ENCODE assay signal across 8 mouse cellular contexts in the genomic region with DNA sequence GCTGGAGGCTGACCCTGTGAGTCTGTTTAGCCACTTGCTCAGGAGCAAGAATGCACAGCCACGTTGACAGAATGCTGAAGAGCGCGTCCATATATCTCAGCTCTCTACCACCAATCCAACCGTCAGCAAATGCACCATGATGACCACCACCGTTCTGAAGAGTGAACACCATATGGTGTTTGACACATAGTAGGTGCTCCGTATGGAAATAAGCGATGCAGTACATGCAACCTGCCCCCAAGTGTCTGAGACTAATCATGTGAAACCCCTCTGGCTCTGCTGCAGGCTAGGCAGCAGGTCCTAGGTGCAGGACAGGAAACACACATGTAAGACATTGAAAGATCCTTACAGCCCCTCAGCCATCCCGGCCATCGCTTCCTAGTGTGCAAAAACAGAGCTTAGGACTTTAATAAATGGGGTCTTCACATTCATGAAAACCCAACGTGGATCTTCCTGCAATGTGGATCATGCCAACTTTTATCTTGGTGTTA. TPM values are rescaled to one million over a fixed set of nuclear protein-coding genes. Genes with fewer than 3 reads are reported as not detected.
DNase-seq lines count a peak whose midpoint lies in the region; ATAC-seq and TF ChIP-seq lines count a peak whose summit lies in the region.

No protein-coding gene starts in this region.

- peaks cover 6% of the 10 kb centered on the region for H3K36me3 ChIP-seq in hindbrain, embryonic 10.5 days
- H3K36me3 ChIP-seq in hindbrain, embryonic 11.5 days (ENCODE audit: control insufficient read depth, insufficient read depth, low read length): no peaks in the 10 kb centered on the region
- H3K36me3 ChIP-seq in hindbrain, embryonic 13.5 days: no peaks in the 10 kb centered on the region; the same call in 1 of the 2 replicates
- no peaks in the 10 kb centered on the region for H3K36me3 ChIP-seq in midbrain, embryonic 13.5 days
- H3K36me3 ChIP-seq in thymus, adult 2 months (ENCODE audit: control insufficient read depth, insufficient read depth, low read length): no peaks in the 10 kb centered on the region

- no peak for DNase-seq in hindbrain, embryonic 10.5 days (ENCODE audit: low spot score)
- no peak for DNase-seq in hindbrain, embryonic 11.5 days (ENCODE audit: low spot score)
- DNase-seq in frontal cortex, postnatal 10 days (ENCODE audit: low spot score in 2 of 2): no peak
- no peak for DNase-seq in urinary bladder, adult 2 months (ENCODE audit: low spot score)
- no peak for DNase-seq in thymus, adult 2 months

- peaks cover 18% of the 10 kb centered on the region for H3K27me3 ChIP-seq in hindbrain, embryonic 10.5 days (ENCODE audit: insufficient read depth, poor library complexity, severe bottlenecking)
- H3K27me3 ChIP-seq in hindbrain, embryonic 11.5 days (ENCODE audit: control insufficient read depth, insufficient read depth, low read length): no peaks in the 10 kb centered on the region; the same call in 1 of the 2 replicates
- peaks cover 7% of the 10 kb centered on the region for H3K27me3 ChIP-seq in hindbrain, embryonic 13.5 days
- peaks cover 18% of the 10 kb centered on the region for H3K27me3 ChIP-seq in midbrain, embryonic 13.5 days
- peaks cover 8% of the 10 kb centered on the region; the same call in 1 of the 2 replicates for H3K27me3 ChIP-seq in thymus, adult 2 months (ENCODE audit: control insufficient read depth, insufficient read depth, low read length)

- TF ChIP-seq CTCF in thymus, adult 2 months (IDR thresholded peaks at IDR 0.05; ENCODE audit: borderline replicate concordance, control insufficient read depth, extremely low read depth, insufficient read depth, low read length, poor library complexity): no peak

- WGBS in hindbrain, embryonic 10.5 days: 76% methylated on average over 10 of the region's 10 CpGs
- WGBS in hindbrain, embryonic 11.5 days: 75% methylated on average over 10 of the region's 10 CpGs
- WGBS in hindbrain, embryonic 13.5 days: 74% methylated on average over 10 of the region's 10 CpGs
- WGBS in midbrain, embryonic 13.5 days: 77% methylated on average over 10 of the region's 10 CpGs
- 60% methylated on average over 10 of the region's 10 CpGs for WGBS in thymus, adult 2 months

- peak overlapping the region; percentile 14 for H3K27ac ChIP-seq in hindbrain, embryonic 10.5 days
- no peak overlapping the region for H3K27ac ChIP-seq in hindbrain, embryonic 11.5 days (ENCODE audit: low read depth, low read length)
- H3K27ac ChIP-seq in brown adipose tissue, adult 24 weeks (replicated peaks; ENCODE audit: low read depth, low read length): peak overlapping the region; percentile 94
- no peak overlapping the region for H3K27ac ChIP-seq in hindbrain, embryonic 13.5 days
- H3K27ac ChIP-seq in midbrain, embryonic 13.5 days: no peak overlapping the region
- H3K27ac ChIP-seq in thymus, adult 2 months (ENCODE audit: control insufficient read depth, insufficient read depth, low read length): no peak overlapping the region

- peak overlapping the region; percentile 76 for H3K4me3 ChIP-seq in hindbrain, embryonic 10.5 days
- no peak overlapping the region for H3K4me3 ChIP-seq in hindbrain, embryonic 11.5 days (ENCODE audit: low read depth, low read length)
- peak overlapping the region; percentile 60 for H3K4me3 ChIP-seq in brown adipose tissue, adult 24 weeks (ENCODE audit: insufficient read depth, low read depth, low read length)
- 0 out of 2 replicates have a peak overlapping the region, but pooled peaks have one; percentile 59 for H3K4me3 ChIP-seq in hindbrain, embryonic 13.5 days
- H3K4me3 ChIP-seq in midbrain, embryonic 13.5 days (replicated peaks): peak overlapping the region; percentile 60
- H3K4me3 ChIP-seq in thymus, adult 2 months (ENCODE audit: control insufficient read depth, insufficient read depth, low read length): no peak overlapping the region

- H3K4me1 ChIP-seq in hindbrain, embryonic 10.5 days (replicated peaks): peaks cover 65% of the 10 kb centered on the region
- H3K4me1 ChIP-seq in hindbrain, embryonic 11.5 days (replicated peaks; ENCODE audit: control insufficient read depth, insufficient read depth, low read length): no peaks in the 10 kb centered on the region
- peaks cover 3% of the 10 kb centered on the region for H3K4me1 ChIP-seq in brown adipose tissue, adult 24 weeks (ENCODE audit: control insufficient read depth, insufficient read depth, insufficient read length, low read length)
- peaks cover 29% of the 10 kb centered on the region for H3K4me1 ChIP-seq in hindbrain, embryonic 13.5 days (replicated peaks)
- H3K4me1 ChIP-seq in midbrain, embryonic 13.5 days (replicated peaks): peaks cover 13% of the 10 kb centered on the region
- H3K4me1 ChIP-seq in thymus, adult 2 months (replicated peaks; ENCODE audit: control insufficient read depth, insufficient read depth, low read length): 0 out of 2 replicates have a peak, but pooled peaks cover 3% of the 10 kb centered on the region

- no peak overlapping the region for H3K4me2 ChIP-seq in hindbrain, embryonic 11.5 days (replicated peaks; ENCODE audit: low read depth, low read length)
- peak overlapping the region; percentile 98 for H3K4me2 ChIP-seq in hindbrain, embryonic 13.5 days
- peak overlapping the region; percentile 98 for H3K4me2 ChIP-seq in midbrain, embryonic 13.5 days (replicated peaks)

- no peak overlapping the region for H3K9ac ChIP-seq in hindbrain, embryonic 11.5 days (ENCODE audit: low read depth, low read length)
- no peak overlapping the region for H3K9ac ChIP-seq in hindbrain, embryonic 13.5 days
- H3K9ac ChIP-seq in midbrain, embryonic 13.5 days (replicated peaks): no peak overlapping the region

- TF ChIP-seq POLR2A in thymus, adult 2 months (IDR thresholded peaks at IDR 0.05; ENCODE audit: control insufficient read depth, extremely low read depth, insufficient read depth, low read length, poor library complexity): no peak

- no peaks in the 10 kb centered on the region for H3K9me3 ChIP-seq in hindbrain, embryonic 10.5 days
- no peaks in the 10 kb centered on the region for H3K9me3 ChIP-seq in hindbrain, embryonic 11.5 days (ENCODE audit: control insufficient read depth, low read length)
- H3K9me3 ChIP-seq in hindbrain, embryonic 13.5 days: no peaks in the 10 kb centered on the region
- H3K9me3 ChIP-seq in midbrain, embryonic 13.5 days: no peaks in the 10 kb centered on the region

- ATAC-seq in hindbrain, embryonic 11.5 days (ENCODE audit: low FRiP score): no peak
- ATAC-seq in hindbrain, embryonic 13.5 days (ENCODE audit: low FRiP score): no peak
- ATAC-seq in midbrain, embryonic 13.5 days: no peak

RNA-seq across cellular contexts. Expression of a gene that starts 0.6 kb away (rescaled TPM):
- polyA plus RNA-seq in hindbrain, embryonic 10.5 days (2016; fragmentation: Nextera tagmentation; extraction: Ambion mirVana): not detected in 2 replicates
- polyA plus RNA-seq in hindbrain, embryonic 11.5 days (2014; fragmentation: Nextera tagmentation; extraction: Ambion mirVana): not detected in 2 replicates
- not detected in 2 replicates for polyA plus RNA-seq in brown adipose tissue, adult 24 weeks (2012; ENCODE audit: insufficient read depth, insufficient read length, missing spikeins)
- not detected in 2 replicates for polyA plus RNA-seq in hindbrain, embryonic 13.5 days (2015; fragmentation: Nextera tagmentation; extraction: Ambion mirVana)
- not detected in 2 replicates for polyA plus RNA-seq in midbrain, embryonic 13.5 days (2015; fragmentation: Nextera tagmentation; extraction: Ambion mirVana)
- not detected in 2 replicates for polyA plus RNA-seq in urinary bladder, adult 2 months (2012; rRNA removed)
- polyA plus RNA-seq in thymus, adult 2 months (2012; rRNA removed): not detected in 2 replicates

RNA-seq across cellular contexts. Expression of a gene that starts 3.3 kb away (rescaled TPM):
- 11.6 and 12.4 TPM in 2 replicates for polyA plus RNA-seq in hindbrain, embryonic 10.5 days (2016; fragmentation: Nextera tagmentation; extraction: Ambion mirVana)
- 11.4 and 12.1 TPM in 2 replicates for polyA plus RNA-seq in hindbrain, embryonic 11.5 days (2014; fragmentation: Nextera tagmentation; extraction: Ambion mirVana)
- polyA plus RNA-seq in brown adipose tissue, adult 24 weeks (2012; ENCODE audit: insufficient read depth, insufficient read length, missing spikeins): 66.5 and 75.1 TPM in 2 replicates
- polyA plus RNA-seq in hindbrain, embryonic 13.5 days (2015; fragmentation: Nextera tagmentation; extraction: Ambion mirVana): 15.4 and 16.0 TPM in 2 replicates
- polyA plus RNA-seq in midbrain, embryonic 13.5 days (2015; fragmentation: Nextera tagmentation; extraction: Ambion mirVana): 11.3 and 11.8 TPM in 2 replicates
- 55.8 and 62.7 TPM in 2 replicates for polyA plus RNA-seq in urinary bladder, adult 2 months (2012; rRNA removed)
- polyA plus RNA-seq in thymus, adult 2 months (2012; rRNA removed): 12.3 and 19.7 TPM in 2 replicates

RNA-seq across cellular contexts. Expression of a gene that starts 16.7 kb away (rescaled TPM):
- 1.1 and 1.3 TPM in 2 replicates for polyA plus RNA-seq in hindbrain, embryonic 10.5 days (2016; fragmentation: Nextera tagmentation; extraction: Ambion mirVana)
- 0.11 and 0.31 TPM in 2 replicates for polyA plus RNA-seq in hindbrain, embryonic 11.5 days (2014; fragmentation: Nextera tagmentation; extraction: Ambion mirVana)
- not detected in 2 replicates for polyA plus RNA-seq in brown adipose tissue, adult 24 weeks (2012; ENCODE audit: insufficient read depth, insufficient read length, missing spikeins)
- 0.42 TPM in 1 of 2 replicates, not detected in the other for polyA plus RNA-seq in hindbrain, embryonic 13.5 days (2015; fragmentation: Nextera tagmentation; extraction: Ambion mirVana)
- 0.07 and 0.24 TPM in 2 replicates for polyA plus RNA-seq in midbrain, embryonic 13.5 days (2015; fragmentation: Nextera tagmentation; extraction: Ambion mirVana)
- 0.03 TPM in 1 of 2 replicates, not detected in the other for polyA plus RNA-seq in urinary bladder, adult 2 months (2012; rRNA removed)
- polyA plus RNA-seq in thymus, adult 2 months (2012; rRNA removed): 3.1 and 5.0 TPM in 2 replicates

RNA-seq across cellular contexts. Expression of a gene that starts 44.8 kb away (rescaled TPM):
- 14.4 and 27.4 TPM in 2 replicates for polyA plus RNA-seq in hindbrain, embryonic 10.5 days (2016; fragmentation: Nextera tagmentation; extraction: Ambion mirVana)
- polyA plus RNA-seq in hindbrain, embryonic 11.5 days (2014; fragmentation: Nextera tagmentation; extraction: Ambion mirVana): 23.3 and 26.5 TPM in 2 replicates
- polyA plus RNA-seq in brown adipose tissue, adult 24 weeks (2012; ENCODE audit: insufficient read depth, insufficient read length, missing spikeins): 0.54 and 0.87 TPM in 2 replicates
- 43.5 and 45.9 TPM in 2 replicates for polyA plus RNA-seq in hindbrain, embryonic 13.5 days (2015; fragmentation: Nextera tagmentation; extraction: Ambion mirVana)
- polyA plus RNA-seq in midbrain, embryonic 13.5 days (2015; fragmentation: Nextera tagmentation; extraction: Ambion mirVana): 45.3 and 46.4 TPM in 2 replicates
- polyA plus RNA-seq in urinary bladder, adult 2 months (2012; rRNA removed): 1.2 and 1.4 TPM in 2 replicates
- 0.28 and 0.50 TPM in 2 replicates for polyA plus RNA-seq in thymus, adult 2 months (2012; rRNA removed)

RNA-seq across cellular contexts. Expression of a gene that starts 57.8 kb away (rescaled TPM):
- 0.12 and 0.35 TPM in 2 replicates for polyA plus RNA-seq in hindbrain, embryonic 10.5 days (2016; fragmentation: Nextera tagmentation; extraction: Ambion mirVana)
- 0.09 and 0.13 TPM in 2 replicates for polyA plus RNA-seq in hindbrain, embryonic 11.5 days (2014; fragmentation: Nextera tagmentation; extraction: Ambion mirVana)
- 37.7 and 46.4 TPM in 2 replicates for polyA plus RNA-seq in brown adipose tissue, adult 24 weeks (2012; ENCODE audit: insufficient read depth, insufficient read length, missing spikeins)
- polyA plus RNA-seq in hindbrain, embryonic 13.5 days (2015; fragmentation: Nextera tagmentation; extraction: Ambion mirVana): 0.38 and 0.53 TPM in 2 replicates
- 0.32 and 0.40 TPM in 2 replicates for polyA plus RNA-seq in midbrain, embryonic 13.5 days (2015; fragmentation: Nextera tagmentation; extraction: Ambion mirVana)
- polyA plus RNA-seq in urinary bladder, adult 2 months (2012; rRNA removed): 15.3 and 19.8 TPM in 2 replicates
- 12.5 and 18.3 TPM in 2 replicates for polyA plus RNA-seq in thymus, adult 2 months (2012; rRNA removed)

Comparison
In these comparisons a context has a peak if more than half of its experiments do, and no peak if none do; other contexts are left out.
1. H3K27ac ChIP-seq: peak in hindbrain, embryonic 10.5 days (single experiment) and brown adipose tissue, adult 24 weeks (single experiment); none in hindbrain, embryonic 11.5 days (single experiment), hindbrain, embryonic 13.5 days (single experiment), midbrain, embryonic 13.5 days (single experiment) and thymus, adult 2 months (single experiment).
2. H3K4me3 ChIP-seq: peak in hindbrain, embryonic 10.5 days (single experiment), brown adipose tissue, adult 24 weeks (single experiment), hindbrain, embryonic 13.5 days (single experiment) and midbrain, embryonic 13.5 days (single experiment); none in hindbrain, embryonic 11.5 days (single experiment) and thymus, adult 2 months (single experiment).